Mouse (Mus musculus) liver, embryonic 12.5 days (tissue): ENCODE data around the gene Nrp2. TPM values are rescaled to one million over a fixed set of nuclear protein-coding genes. Genes with fewer than 3 reads are reported as not detected.

ENCODE experiments used
- ATAC-seq: fragments of 200-750 bp; cut with Nextera tagmentation; 2 replicates; pipeline ENCODE4 v1.8.0; 2017; ENCODE audit warnings: moderate number of reproducible peaks, mild to moderate bottlenecking, moderate library complexity
- H3K27ac ChIP-seq: fragments of 300-500 bp; sonication (generic); 2 replicates; pipeline ENCODE4 v1.5.1; 2016; ENCODE audit warnings: mild to moderate bottlenecking
- H3K27me3 ChIP-seq: fragments of 300-500 bp; sonication (generic); replicated peaks from 2 replicates; pipeline ENCODE4 v1.6.1; 2016; ENCODE audit warnings: mild to moderate bottlenecking, moderate library complexity
- H3K36me3 ChIP-seq: fragments of 300-500 bp; sonication (generic); 2 replicates; pipeline ENCODE4 v1.6.1; 2016; ENCODE audit warnings: mild to moderate bottlenecking, moderate library complexity
- H3K4me1 ChIP-seq: fragments of 300-500 bp; sonication (generic); 2 replicates; pipeline ENCODE4 v1.6.1; 2016
- H3K4me2 ChIP-seq: fragments of 300-500 bp; sonication (generic); 2 replicates; pipeline ENCODE4 v1.6.1; 2016; ENCODE audit warnings: mild to moderate bottlenecking, moderate library complexity
- H3K4me3 ChIP-seq: fragments of 300-500 bp; sonication (generic); 2 replicates; pipeline ENCODE4 v1.5.1; 2016; ENCODE audit warnings: mild to moderate bottlenecking, moderate library complexity
- H3K9ac ChIP-seq: fragments of 300-500 bp; sonication (generic); 2 replicates; pipeline ENCODE4 v1.6.1; 2016; ENCODE audit warnings: mild to moderate bottlenecking, moderate library complexity
- H3K9me3 ChIP-seq: fragments of 300-500 bp; sonication (generic); replicated peaks from 2 replicates; pipeline ENCODE4 v1.6.1; 2016; ENCODE audit warnings: mild to moderate bottlenecking, moderate library complexity
- WGBS: fragments of 180-500 bp; shearing (Covaris S2); methylation state at CpG from one replicate; pipeline ENCODE4 v1.1.7; 2016; ENCODE audit not compliant: insufficient replicate concordance; 5-methylcytosine and 5-hydroxymethylcytosine counted together
- polyA plus RNA-seq: library from polyadenylated mRNA; unstranded; fragments of >200 nt; fragmentation: Nextera tagmentation; extraction: Ambion mirVana; gene quantifications from 2 replicates; pipeline ENCODE4 v1.2.1, GENCODE M21; 2016

The Nrp2 gene
- polyA plus RNA-seq: 2.0 and 2.5 TPM in 2 replicates

DNA sequence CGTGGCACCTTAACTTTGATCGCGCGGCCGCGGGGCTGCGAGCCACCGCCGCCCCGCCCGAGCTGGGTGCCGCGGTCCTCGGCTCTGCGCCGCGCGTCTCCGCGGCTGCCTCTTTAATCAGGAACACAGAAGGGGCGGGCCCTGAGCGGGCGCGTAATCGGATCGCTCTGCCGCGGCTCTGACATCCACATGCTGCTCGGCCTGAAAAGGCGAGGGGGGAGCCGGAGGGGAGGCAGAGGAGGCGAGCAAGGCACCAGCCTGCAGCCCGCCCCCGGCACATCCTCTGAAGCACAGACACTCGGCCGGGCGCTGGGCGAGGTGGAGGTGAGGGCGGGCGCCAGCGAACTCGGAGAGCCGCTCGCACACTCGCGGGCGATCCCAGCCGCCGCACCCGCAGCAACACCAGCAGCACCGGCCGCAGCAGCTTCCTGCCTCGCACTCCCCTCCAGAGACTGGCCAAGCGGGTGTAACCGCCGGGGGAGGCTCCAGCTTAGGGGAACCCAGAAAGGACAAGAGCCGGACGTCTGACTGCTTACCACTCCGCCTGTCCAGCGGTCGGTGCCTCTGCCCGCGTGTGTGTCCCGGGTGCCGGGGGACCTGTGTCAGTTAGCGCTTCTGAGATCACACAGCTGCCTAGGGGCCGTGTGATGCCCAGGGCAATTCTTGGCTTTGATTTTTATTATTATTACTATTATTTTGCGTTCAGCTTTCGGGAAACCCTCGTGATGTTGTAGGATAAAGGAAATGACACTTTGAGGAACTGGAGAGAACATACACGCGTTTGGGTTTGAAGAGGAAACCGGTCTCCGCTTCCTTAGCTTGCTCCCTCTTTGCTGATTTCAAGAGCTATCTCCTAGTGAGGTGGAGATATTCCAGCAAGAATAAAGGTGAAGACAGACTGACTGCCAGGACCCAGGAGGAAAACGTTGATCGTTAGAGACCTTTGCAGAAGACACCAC lies at the start of gene Nrp2:
Gene Nrp2, plus strand, starts transcription at position 128 of the 959 bp plus-strand sequence.
- Histone ChIP-seq H3K9me3 (no peaks in the 10 kb centered on the region), H3K4me1 (peaks cover 22% of the 10 kb centered on the region), H3K36me3 (no peaks in the 10 kb centered on the region), H3K27ac (no peak within 1 kb of the TSS), H3K27me3 (peaks cover 95% of the 10 kb centered on the region), H3K9ac (peak within 1 kb of the TSS; percentile 22), H3K4me2 (peak within 1 kb of the TSS; percentile 77), H3K4me3 (peak within 1 kb of the TSS; percentile 54)
- ATAC-seq: peak; percentile 55
- under 1% methylated on average over 72 of the region's 76 CpGs for WGBS

DNA sequence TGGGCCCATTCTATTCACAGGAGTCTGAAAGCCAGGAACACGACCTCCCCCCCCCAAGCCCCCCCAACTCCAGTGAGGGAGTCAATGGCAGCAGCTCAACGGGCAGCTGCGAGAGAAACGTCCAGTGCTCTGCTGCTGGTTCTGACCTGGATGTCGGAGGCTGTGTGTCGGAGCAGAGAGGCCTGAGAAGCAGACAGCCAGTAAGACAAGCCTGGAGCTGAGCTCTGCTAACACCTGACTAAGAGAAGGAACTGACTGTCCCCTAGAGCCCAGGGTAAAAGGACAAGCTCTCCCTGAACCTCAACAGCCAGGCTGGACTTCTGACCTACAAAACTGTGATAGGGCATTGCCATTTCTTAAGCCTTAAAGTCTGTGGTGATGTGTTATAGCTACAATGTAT lies 48.6 kb upstream of the Nrp2 start:
- no peaks in the 10 kb centered on the region for H3K4me1 ChIP-seq
- H3K9ac ChIP-seq: no peak overlapping the region
- H3K36me3 ChIP-seq: no peaks in the 10 kb centered on the region
- no peak for ATAC-seq
- WGBS: 60% methylated on average over 6 of the region's 6 CpGs
- no peaks in the 10 kb centered on the region for H3K9me3 ChIP-seq
- H3K27ac ChIP-seq: no peak overlapping the region
- H3K27me3 ChIP-seq: no peaks in the 10 kb centered on the region
- H3K4me3 ChIP-seq: no peak overlapping the region
- H3K4me2 ChIP-seq: no peak overlapping the region

DNA sequence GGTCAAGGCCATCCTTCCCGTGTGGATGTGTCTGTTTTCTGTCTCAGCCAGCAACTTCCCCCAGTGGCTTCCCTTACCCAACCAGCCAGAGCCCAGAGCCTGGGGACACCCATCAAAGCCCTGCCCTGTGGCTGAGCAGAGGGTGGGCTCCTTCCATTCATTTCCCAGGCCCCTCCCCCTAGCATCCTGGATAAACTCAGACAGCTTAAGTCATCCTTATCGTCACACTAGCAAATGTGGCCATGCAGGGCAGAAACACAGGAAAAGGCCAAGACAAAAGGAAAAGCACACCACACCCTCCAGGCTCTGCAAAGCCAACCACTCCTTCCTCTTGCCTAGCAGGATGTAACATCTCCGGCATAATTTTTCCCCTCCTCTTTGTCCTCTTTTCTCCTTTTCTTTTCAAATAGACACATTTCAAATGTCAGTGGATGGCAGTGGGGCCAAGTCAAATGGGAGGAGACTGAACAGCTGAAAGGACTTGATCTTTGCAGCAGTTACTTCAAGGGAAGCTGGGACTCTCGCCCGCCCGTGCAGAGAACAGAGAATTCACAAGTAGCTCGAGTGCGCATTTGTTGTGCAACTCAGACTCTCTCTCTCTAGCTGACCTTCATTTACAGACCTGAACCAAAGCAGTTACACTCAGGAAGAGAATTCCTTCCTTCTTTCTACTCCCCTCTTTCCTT lies 38.0 kb upstream of the Nrp2 start:
- H3K4me1 ChIP-seq: no peaks in the 10 kb centered on the region
- WGBS: 37% methylated on average over 8 of the region's 8 CpGs
- H3K27me3 ChIP-seq: no peaks in the 10 kb centered on the region
- H3K9me3 ChIP-seq: 0 out of 2 replicates have a peak, but pooled peaks cover 2% of the 10 kb centered on the region
- no peak overlapping the region for H3K4me3 ChIP-seq
- ATAC-seq: peak; percentile 47; the same call in 1 of the 2 replicates
- no peak overlapping the region for H3K9ac ChIP-seq
- no peak overlapping the region for H3K27ac ChIP-seq
- no peak overlapping the region for H3K4me2 ChIP-seq
- no peaks in the 10 kb centered on the region for H3K36me3 ChIP-seq

DNA sequence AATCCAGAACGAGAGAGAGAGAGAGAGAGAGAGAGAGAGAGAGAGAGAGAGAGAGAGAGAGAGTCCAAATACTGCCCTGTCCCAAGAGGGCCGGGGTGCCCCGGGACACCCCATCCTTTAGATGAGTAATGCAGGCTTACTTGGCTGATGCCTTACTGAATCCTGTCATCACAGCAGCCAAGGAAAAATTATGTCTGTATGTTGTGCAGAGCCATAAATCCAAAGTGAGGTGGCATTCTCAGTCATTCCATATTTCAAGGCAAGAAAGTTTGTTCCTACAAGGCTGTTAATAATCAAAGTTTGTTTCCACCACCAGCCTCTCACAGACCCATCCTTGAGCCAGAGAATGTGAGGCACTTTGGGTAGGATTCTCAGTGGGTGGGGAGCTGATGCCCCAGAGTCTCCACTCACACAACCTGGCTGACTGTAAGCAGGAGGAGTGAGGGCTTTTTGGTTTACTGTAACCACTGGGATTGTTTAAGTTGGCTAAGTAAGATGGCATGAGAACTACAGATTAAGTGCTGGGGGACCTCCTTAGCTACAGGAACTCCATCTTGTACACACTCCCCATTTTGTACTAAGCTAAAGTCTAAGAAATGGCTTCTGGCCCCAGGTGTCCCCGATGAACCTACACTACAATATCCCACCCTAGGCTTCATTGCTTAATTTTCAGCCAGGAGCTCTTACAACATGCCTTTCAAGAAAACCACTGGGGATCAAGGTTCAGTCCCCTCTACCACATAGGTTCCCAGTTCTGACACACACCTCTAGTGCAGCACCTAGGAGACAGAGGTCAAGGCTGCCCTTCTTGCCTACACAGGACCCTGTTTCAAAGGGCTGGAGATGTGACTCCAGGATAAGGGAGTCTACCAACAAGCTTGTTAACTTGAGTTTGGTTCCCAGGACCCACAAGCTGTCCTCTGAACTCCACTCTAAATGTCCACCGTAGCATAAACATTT lies 37.0 kb upstream of the Nrp2 start:
- WGBS: 64% methylated on average over 5 of the region's 5 CpGs
- Histone ChIP-seq H3K27ac (no peak overlapping the region), H3K4me1 (no peaks in the 10 kb centered on the region), H3K4me3 (no peak overlapping the region), H3K4me2 (no peak overlapping the region), H3K9me3 (0 out of 2 replicates have a peak, but pooled peaks cover 2% of the 10 kb centered on the region), H3K36me3 (no peaks in the 10 kb centered on the region), H3K27me3 (no peaks in the 10 kb centered on the region), H3K9ac (no peak overlapping the region)
- ATAC-seq: no peak

DNA sequence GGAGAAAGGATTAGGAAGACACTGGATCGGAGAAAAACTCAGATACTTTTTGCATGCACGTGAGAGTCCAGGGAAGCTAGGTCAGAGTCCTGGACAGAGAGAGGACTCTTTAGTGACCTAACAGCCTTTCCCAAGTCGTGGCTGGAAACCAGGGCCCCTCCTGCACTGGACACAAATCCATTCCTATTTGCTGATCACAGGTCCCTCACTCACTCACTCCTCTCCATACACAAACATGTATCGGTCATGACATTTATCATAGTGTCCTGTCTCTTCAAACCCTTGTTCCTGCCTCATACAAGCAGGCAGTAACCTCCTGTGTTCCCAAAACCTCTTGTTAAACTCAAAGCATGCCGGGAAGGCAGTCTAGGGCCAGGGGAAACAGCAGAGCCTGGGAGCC lies 36.3 kb upstream of the Nrp2 start:
- Histone ChIP-seq H3K4me3 (no peak overlapping the region), H3K27ac (no peak overlapping the region), H3K27me3 (no peaks in the 10 kb centered on the region), H3K36me3 (no peaks in the 10 kb centered on the region), H3K9me3 (0 out of 2 replicates have a peak, but pooled peaks cover 2% of the 10 kb centered on the region), H3K4me2 (no peak overlapping the region), H3K4me1 (no peaks in the 10 kb centered on the region), H3K9ac (no peak overlapping the region)
- ATAC-seq: no peak
- WGBS: 61% methylated on average over 5 of the region's 5 CpGs

DNA sequence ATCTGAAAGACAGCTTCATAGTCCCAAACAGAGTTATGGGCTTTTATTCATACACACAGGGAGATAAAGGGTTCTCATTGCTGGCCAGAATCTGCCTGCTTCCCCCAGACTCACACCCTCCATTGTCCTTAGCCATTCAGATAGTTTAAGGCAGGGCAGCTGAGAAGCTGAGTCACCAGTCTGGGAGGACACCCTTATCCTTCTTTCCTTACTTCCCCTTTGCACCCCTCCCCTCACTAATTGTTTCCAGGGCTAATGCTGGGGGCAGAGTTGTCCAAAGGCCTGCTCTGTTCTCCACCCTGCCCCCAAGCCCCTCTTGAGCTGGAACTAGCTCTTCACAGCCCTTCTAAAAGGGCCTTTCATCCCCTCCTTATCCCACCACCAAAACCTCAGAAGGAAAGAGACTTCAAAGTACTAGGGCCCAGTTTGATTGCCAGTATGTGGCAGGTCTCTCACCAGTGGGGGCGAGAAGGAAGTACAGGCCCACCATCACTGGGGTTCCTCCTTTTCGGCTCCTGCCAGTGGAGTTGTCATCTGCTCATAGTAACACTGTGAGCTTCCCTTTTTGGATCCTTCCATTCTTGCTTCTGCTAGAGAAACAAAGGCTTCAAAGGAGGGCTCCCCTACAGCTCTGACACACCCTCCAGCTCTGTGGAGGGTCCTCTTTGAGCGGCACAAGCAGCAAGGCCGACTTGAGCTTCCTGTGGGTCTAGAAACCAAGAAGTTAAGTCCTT lies 24.3 kb upstream of the Nrp2 start:
- Histone ChIP-seq H3K36me3 (no peaks in the 10 kb centered on the region), H3K27ac (no peak overlapping the region), H3K4me2 (no peak overlapping the region), H3K9me3 (no peaks in the 10 kb centered on the region), H3K4me1 (peaks cover 10% of the 10 kb centered on the region; the same call in 1 of the 2 replicates), H3K27me3 (no peaks in the 10 kb centered on the region), H3K9ac (no peak overlapping the region), H3K4me3 (no peak overlapping the region)
- WGBS: 20% methylated on average over 4 of the region's 4 CpGs
- ATAC-seq: no peak

DNA sequence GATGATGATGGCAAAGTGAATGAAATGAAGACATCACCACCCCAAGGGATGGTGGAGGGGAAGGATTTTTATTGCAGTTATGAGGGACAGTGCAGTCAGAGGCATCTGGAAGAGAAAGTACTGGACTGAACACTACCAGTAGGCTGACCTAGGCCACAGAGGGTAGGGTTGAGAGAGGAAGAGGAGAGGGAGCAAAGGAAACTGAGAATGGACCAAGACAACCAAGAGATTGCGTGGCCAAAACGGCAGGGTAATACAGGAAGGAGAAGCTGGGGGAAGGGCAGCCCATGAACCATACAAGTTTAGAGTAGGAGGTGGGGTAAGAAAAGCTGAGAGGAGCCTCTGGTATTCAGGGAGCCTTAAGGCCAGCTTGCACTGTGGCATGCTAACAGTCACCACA lies 23.6 kb upstream of the Nrp2 start:
- H3K36me3 ChIP-seq: no peaks in the 10 kb centered on the region
- H3K27me3 ChIP-seq: no peaks in the 10 kb centered on the region
- no peak overlapping the region for H3K9ac ChIP-seq
- ATAC-seq: no peak
- peaks cover 10% of the 10 kb centered on the region; the same call in 1 of the 2 replicates for H3K4me1 ChIP-seq
- 54% methylated on average over 2 of the region's 2 CpGs for WGBS
- no peak overlapping the region for H3K4me2 ChIP-seq
- H3K4me3 ChIP-seq: no peak overlapping the region
- no peaks in the 10 kb centered on the region for H3K9me3 ChIP-seq
- H3K27ac ChIP-seq: no peak overlapping the region

DNA sequence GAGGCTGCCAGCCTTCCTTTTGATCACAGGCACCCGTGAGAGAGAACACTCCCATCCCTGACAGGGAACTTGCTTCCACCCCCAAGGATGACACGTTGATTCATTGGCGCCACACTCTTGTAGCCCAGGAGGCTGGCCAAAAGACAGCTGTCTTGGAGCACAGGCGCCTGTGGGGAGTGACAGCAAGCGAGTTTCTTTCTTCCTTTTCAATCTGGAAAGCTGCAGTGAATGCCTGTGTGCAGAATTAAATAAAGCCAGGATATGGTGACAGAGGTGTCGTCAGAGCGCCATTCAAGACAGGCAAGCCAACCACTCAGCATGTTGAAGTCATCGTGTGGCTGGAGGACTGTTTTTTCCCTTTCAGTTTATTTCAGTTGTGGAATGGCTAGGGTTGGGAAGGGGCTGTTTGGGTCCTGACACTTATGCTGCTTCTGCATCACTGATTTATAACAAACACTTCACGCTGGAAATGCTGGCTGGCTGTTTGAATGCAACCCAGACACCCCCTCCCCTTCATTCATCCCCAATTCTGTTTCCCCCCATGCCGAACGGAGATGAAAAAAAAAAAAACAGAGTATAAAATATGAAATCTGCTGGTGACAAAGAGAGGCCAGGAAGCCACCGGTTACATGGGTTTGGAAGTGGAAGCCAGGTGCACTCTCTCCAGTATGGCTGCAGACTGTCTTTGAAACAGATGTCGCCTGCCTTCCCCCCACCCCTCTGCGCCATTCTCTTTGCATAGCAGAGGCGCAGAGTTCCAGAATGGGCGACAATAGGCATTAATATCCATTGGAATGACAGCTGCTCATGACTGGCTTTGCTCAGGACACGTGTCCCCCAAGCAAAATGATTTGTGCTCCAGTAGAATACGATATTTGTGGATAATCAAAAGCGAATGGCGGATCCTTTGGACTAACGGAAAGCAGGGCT lies 20.4 kb upstream of the Nrp2 start:
- ATAC-seq: no peak
- Histone ChIP-seq H3K4me3 (no peak overlapping the region), H3K4me1 (peaks cover 10% of the 10 kb centered on the region; the same call in 1 of the 2 replicates), H3K36me3 (no peaks in the 10 kb centered on the region), H3K27me3 (no peaks in the 10 kb centered on the region), H3K9ac (no peak overlapping the region), H3K27ac (no peak overlapping the region), H3K9me3 (no peaks in the 10 kb centered on the region), H3K4me2 (no peak overlapping the region)
- 66% methylated on average over 21 of the region's 21 CpGs for WGBS

DNA sequence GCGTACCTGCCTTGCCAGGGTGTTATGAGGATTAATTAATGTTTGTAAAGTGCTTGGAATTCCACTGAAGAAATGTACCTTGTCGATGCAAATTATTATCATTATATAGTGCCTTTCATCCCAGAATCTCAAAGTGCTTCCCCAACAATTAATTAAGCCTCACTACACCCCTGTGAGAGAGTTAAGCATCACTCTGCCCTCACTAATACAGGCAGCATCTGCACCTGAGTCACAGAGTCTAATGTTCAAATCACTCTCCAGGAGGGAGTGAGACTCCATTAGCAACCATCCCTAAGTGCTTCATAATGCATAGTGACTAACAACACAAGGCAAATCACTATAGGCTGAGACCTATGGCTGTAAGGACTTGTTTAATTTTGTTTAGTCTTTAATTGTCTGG lies 19.6 kb upstream of the Nrp2 start:
- Histone ChIP-seq H3K27me3 (no peaks in the 10 kb centered on the region), H3K36me3 (no peaks in the 10 kb centered on the region), H3K4me1 (peaks cover 7% of the 10 kb centered on the region; the same call in 1 of the 2 replicates), H3K9me3 (no peaks in the 10 kb centered on the region), H3K4me3 (no peak overlapping the region), H3K27ac (no peak overlapping the region), H3K9ac (no peak overlapping the region), H3K4me2 (no peak overlapping the region)
- no peak for ATAC-seq
- WGBS: 66% methylated on average over 2 of the region's 2 CpGs

DNA sequence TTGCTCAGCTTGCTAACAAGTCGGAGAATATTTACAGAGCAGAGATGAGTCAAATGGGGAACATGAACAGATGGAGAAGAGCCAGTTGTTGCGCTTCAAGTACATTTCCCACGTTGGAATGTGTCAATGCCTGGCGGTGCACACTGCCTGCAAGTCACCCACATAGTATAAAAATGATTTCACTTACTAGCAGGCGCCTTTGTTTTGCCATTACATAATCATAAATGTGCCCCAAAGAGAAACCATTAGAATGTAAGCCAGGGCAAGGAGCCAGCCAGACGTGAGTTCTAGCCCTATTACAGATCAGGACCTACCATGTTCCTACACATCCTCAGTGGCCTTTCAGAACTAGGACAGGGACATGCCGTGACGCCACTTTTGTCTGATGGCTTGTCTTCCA lies 15.6 kb upstream of the Nrp2 start:
- WGBS: 68% methylated on average over 8 of the region's 8 CpGs
- Histone ChIP-seq H3K27ac (no peak overlapping the region), H3K4me1 (no peaks in the 10 kb centered on the region), H3K36me3 (no peaks in the 10 kb centered on the region), H3K9ac (no peak overlapping the region), H3K4me2 (no peak overlapping the region), H3K27me3 (no peaks in the 10 kb centered on the region), H3K4me3 (no peak overlapping the region), H3K9me3 (no peaks in the 10 kb centered on the region)
- ATAC-seq: no peak
